Mouse (Mus musculus) lung, postnatal 0 days (tissue): Measurements from ENCODE around the gene Crygc. TPM values are rescaled to one million over a fixed set of nuclear protein-coding genes. Genes with fewer than 3 reads are reported as not detected.
A peak's percentile ranks its signal among the peaks of the same experiment; 100 is the strongest.

Source experiments
- ATAC-seq: fragments of 200-750 bp; cut with Nextera tagmentation; 2 replicates; pipeline ENCODE4 v1.8.0; 2017; ENCODE audit warnings: moderate library complexity
- DNase-seq: peaks from one replicate; pipeline ENCODE4 v3.0.0-alpha.2; 2016; ENCODE audit warnings: low spot score
- H3K27ac ChIP-seq: fragments of 300-500 bp; sonication (generic); 2 replicates; pipeline ENCODE4 v1.5.1; 2014; ENCODE audit warnings: antibody characterized with exemption, mild to moderate bottlenecking, low read length, mixed read lengths
- H3K27me3 ChIP-seq: fragments of 300-500 bp; sonication (generic); replicated peaks from 2 replicates; pipeline ENCODE4 v1.6.1; 2014; ENCODE audit warnings: low read length, mixed read lengths; ENCODE audit not compliant: insufficient read depth
- H3K36me3 ChIP-seq: fragments of 300-500 bp; sonication (generic); 2 replicates; pipeline ENCODE4 v1.6.1; 2014; ENCODE audit warnings: low read length, mixed read lengths; ENCODE audit not compliant: insufficient read depth
- H3K4me1 ChIP-seq: fragments of 300-500 bp; sonication (generic); 2 replicates; pipeline ENCODE4 v1.6.1; 2014; ENCODE audit warnings: antibody characterized with exemption, low read depth, low read length, mixed read lengths; ENCODE audit not compliant: insufficient read depth
- H3K4me2 ChIP-seq: fragments of 300-500 bp; sonication (generic); replicated peaks from 2 replicates; pipeline ENCODE4 v1.6.1; 2014; ENCODE audit warnings: low read depth, mild to moderate bottlenecking, low read length, moderate library complexity, mixed read lengths
- H3K4me3 ChIP-seq: fragments of 300-500 bp; sonication (generic); 2 replicates; pipeline ENCODE4 v1.5.1; 2014; ENCODE audit warnings: low read depth, low read length
- H3K9ac ChIP-seq: fragments of 300-500 bp; sonication (generic); replicated peaks from 2 replicates; pipeline ENCODE4 v1.6.1; 2014; ENCODE audit warnings: low read depth, mild to moderate bottlenecking
- H3K9me3 ChIP-seq: fragments of 300-500 bp; sonication (generic); 2 replicates; pipeline ENCODE4 v1.6.1; 2016; ENCODE audit warnings: low read length, mixed read lengths
- CTCF ChIP-seq: IDR thresholded peaks from 2 replicates; pipeline ENCODE4 v1.5.1; 2016; ENCODE audit warnings: antibody characterized with exemption, mild to moderate bottlenecking
- EP300 ChIP-seq: IDR thresholded peaks from 2 replicates; pipeline ENCODE4 v1.6.1; 2016; ENCODE audit warnings: antibody characterized with exemption, mild to moderate bottlenecking, control low read depth
- WGBS: fragments of 180-500 bp; shearing (Covaris S2); extraction: QIAGEN DNeasy Blood & Tissue Kit; methylation state at CpG from one replicate; pipeline ENCODE4 v1.1.7; 2014; 5-methylcytosine and 5-hydroxymethylcytosine counted together
- polyA plus RNA-seq: library from polyadenylated mRNA; unstranded; fragments of >200 nt; fragmentation: Nextera tagmentation; extraction: Ambion mirVana; gene quantifications from 2 replicates; pipeline ENCODE4 v1.2.1, GENCODE M21; 2015

Crygc gene
- polyA plus RNA-seq, result not detected in 2 replicates

- H3K4me2 ChIP-seq, result no peak within 1 kb of the TSS
- no peaks in the 10 kb centered on the region for H3K36me3 ChIP-seq
- no peaks in the 10 kb centered on the region for H3K27me3 ChIP-seq
- no peaks in the 10 kb centered on the region for H3K9me3 ChIP-seq
- no peak within 1 kb of the TSS for H3K9ac ChIP-seq
- no peaks in the 10 kb centered on the region for H3K4me1 ChIP-seq
- no peak within 1 kb of the TSS for H3K27ac ChIP-seq
- no peak for DNase-seq
- no peak for ATAC-seq
- no peak within 1 kb of the TSS for H3K4me3 ChIP-seq
- TF ChIP-seq CTCF, result no peak
- TF ChIP-seq EP300, result no peak
- 54% methylated on average over 6 of the region's 6 CpGs for WGBS
Measured at GRCm38 (mm10) chr1:65073589-65073988, at the start of gene Crygc. Crygc (minus strand) TSS chr1:65073689.

GRCm38 (mm10) chr1:65122574-65123372 lies 49.3 kb upstream of the Crygc start, which contains the start of gene D630023F18Rik:
D630023F18Rik (minus strand) TSS chr1:65123214.
- no peak for DNase-seq
- no peak within 1 kb of the TSS for H3K9ac ChIP-seq
- no peak for ATAC-seq
- WGBS, result 17% methylated on average over 9 of the region's 9 CpGs
- peak within 1 kb of the TSS; percentile 29; the same call in 1 of the 2 replicates for H3K4me2 ChIP-seq
- TF ChIP-seq CTCF (no peak), EP300 (no peak)
- H3K27ac ChIP-seq, result no peak within 1 kb of the TSS
- no peak within 1 kb of the TSS for H3K4me3 ChIP-seq
- no peaks in the 10 kb centered on the region for H3K4me1 ChIP-seq
- H3K36me3 ChIP-seq, result no peaks in the 10 kb centered on the region
- no peaks in the 10 kb centered on the region for H3K27me3 ChIP-seq
- no peaks in the 10 kb centered on the region for H3K9me3 ChIP-seq

GRCm38 (mm10) chr1:65119438-65119837 lies 45.9 kb upstream of the Crygc start, which contains the start of gene Gm28845:
Gm28845 (minus strand) TSS chr1:65119558.
- ATAC-seq, result no peak
- Histone ChIP-seq H3K9me3 (no peaks in the 10 kb centered on the region), H3K27ac (no peak within 1 kb of the TSS), H3K4me2 (no peak within 1 kb of the TSS), H3K4me1 (no peaks in the 10 kb centered on the region), H3K27me3 (no peaks in the 10 kb centered on the region), H3K9ac (no peak within 1 kb of the TSS), H3K4me3 (no peak within 1 kb of the TSS), H3K36me3 (no peaks in the 10 kb centered on the region)
- WGBS, result 60% methylated on average over 1 of the region's 1 CpGs
- no peak for TF ChIP-seq CTCF
- no peak for TF ChIP-seq EP300
- no peak for DNase-seq

GRCm38 (mm10) chr1:65118150-65118913 lies 44.8 kb upstream of the Crygc start:
- H3K27me3 ChIP-seq, result no peaks in the 10 kb centered on the region

GRCm38 (mm10) chr1:65113536-65114172 lies 40.2 kb upstream of the Crygc start:
- Histone ChIP-seq H3K9ac (no peak overlapping the region), H3K9me3 (no peaks in the 10 kb centered on the region), H3K27me3 (no peaks in the 10 kb centered on the region), H3K36me3 (no peaks in the 10 kb centered on the region), H3K4me2 (no peak overlapping the region), H3K27ac (0 out of 2 replicates have a peak overlapping the region, but pooled peaks have one; percentile 6), H3K4me3 (no peak overlapping the region), H3K4me1 (peaks cover 3% of the 10 kb centered on the region; the same call in 1 of the 2 replicates)
- 77% methylated on average over 5 of the region's 5 CpGs for WGBS
- peak; percentile 92 for DNase-seq
- no peak for TF ChIP-seq CTCF
- ATAC-seq, result peak; percentile 89

More at GRCm38 (mm10) chr1:65118150-65118913, 44.8 kb upstream of the Crygc start:
- no peak for ATAC-seq
- no peak for TF ChIP-seq EP300
- no peak for TF ChIP-seq CTCF
- WGBS, result 59% methylated on average over 8 of the region's 8 CpGs
- no peak overlapping the region for H3K9ac ChIP-seq
- H3K9me3 ChIP-seq, result no peaks in the 10 kb centered on the region
- H3K4me2 ChIP-seq, result no peak overlapping the region
- no peak for DNase-seq
- no peak overlapping the region for H3K4me3 ChIP-seq
- no peaks in the 10 kb centered on the region for H3K4me1 ChIP-seq
- H3K27ac ChIP-seq, result no peak overlapping the region
- H3K36me3 ChIP-seq, result no peaks in the 10 kb centered on the region

- ATAC-seq, result peak; percentile 47
- Histone ChIP-seq H3K27me3 (no peaks in the 10 kb centered on the region), H3K4me2 (peak overlapping the region; percentile 31), H3K27ac (peak overlapping the region; percentile 20), H3K4me3 (peak overlapping the region; percentile 8; the same call in 1 of the 2 replicates), H3K36me3 (no peaks in the 10 kb centered on the region), H3K4me1 (peaks cover 3% of the 10 kb centered on the region; the same call in 1 of the 2 replicates), H3K9ac (no peak overlapping the region), H3K9me3 (no peaks in the 10 kb centered on the region)
- WGBS, result 49% methylated on average over 14 of the region's 14 CpGs
- peak; percentile 52 for DNase-seq
- no peak for TF ChIP-seq CTCF
- no peak for TF ChIP-seq EP300
Measured at GRCm38 (mm10) chr1:65112807-65113196, 39.3 kb upstream of the Crygc start.
